Mouse (Mus musculus): ENCODE data around the gene Dnajc4. TPM values are rescaled to one million over a fixed set of nuclear protein-coding genes. Genes with fewer than 3 reads are reported as not detected.

The Dnajc4 gene
- polyA plus RNA-seq (2012; rRNA removed): 65.3 and 68.7 TPM in 2 replicates

DNA sequence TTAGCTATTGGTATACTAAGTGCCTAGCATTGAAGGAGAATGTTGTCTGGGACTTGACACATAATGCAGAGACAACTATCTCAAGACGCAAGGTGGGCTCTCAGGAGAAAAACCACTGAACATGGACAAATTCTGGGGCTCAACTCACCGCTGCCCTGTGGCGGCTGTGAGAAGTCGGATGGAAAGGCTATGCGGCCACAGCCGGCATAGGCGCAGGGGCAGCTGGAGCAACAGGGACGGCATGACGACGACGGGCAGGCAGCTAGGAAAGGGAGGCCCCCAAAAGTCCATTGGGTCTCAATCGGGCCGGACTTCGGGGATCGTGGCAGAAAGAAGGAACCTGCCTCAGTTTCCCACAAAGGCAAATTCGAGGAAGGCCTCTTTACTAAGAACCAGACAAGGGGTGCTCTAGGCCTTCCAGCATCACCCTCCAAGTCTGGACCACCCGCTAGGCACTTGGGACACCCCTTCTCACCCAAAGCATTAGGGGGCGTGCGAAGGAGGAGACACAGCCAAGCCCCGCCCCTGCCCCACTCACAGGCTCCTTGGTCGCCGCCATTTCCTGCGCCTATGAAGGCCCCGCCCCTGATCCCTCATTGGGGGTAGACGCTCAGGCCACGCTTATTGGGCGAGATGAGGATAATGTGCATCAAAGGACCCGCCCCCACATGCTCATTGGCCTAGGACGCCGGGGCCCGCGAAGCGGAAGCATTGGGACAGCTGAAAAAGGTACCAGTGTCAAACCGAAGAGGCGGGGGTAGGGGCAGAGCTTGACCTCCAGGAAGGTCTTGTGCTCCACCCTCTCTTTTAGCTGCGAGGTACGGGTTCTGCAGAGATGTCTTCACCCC is at the start of gene Dnajc4:
Dnajc4 (minus strand) TSS at position 562 of the 848 bp plus-strand sequence.
- DNase-seq (ENCODE audit: low read depth): peak; percentile 70

- DNase-seq (ENCODE audit: low read depth): no peak
Observed at GRCm38 (mm10) chr19:7041171-7041570, 48.8 kb upstream of the Dnajc4 start.

GRCm38 (mm10) chr19:7040637-7041130 is 48.3 kb upstream of the Dnajc4 start:
- no peak for DNase-seq (ENCODE audit: low read depth)

GRCm38 (mm10) chr19:7039841-7040636 is 47.7 kb upstream of the Dnajc4 start, which contains the start of gene Stip1:
Gene Stip1, minus strand, starts transcription at chr19:7039967.
- DNase-seq (ENCODE audit: low read depth): peak; percentile 100

GRCm38 (mm10) chr19:7039088-7039720 is 46.8 kb upstream of the Dnajc4 start:
- DNase-seq (ENCODE audit: low read depth): no peak

DNA sequence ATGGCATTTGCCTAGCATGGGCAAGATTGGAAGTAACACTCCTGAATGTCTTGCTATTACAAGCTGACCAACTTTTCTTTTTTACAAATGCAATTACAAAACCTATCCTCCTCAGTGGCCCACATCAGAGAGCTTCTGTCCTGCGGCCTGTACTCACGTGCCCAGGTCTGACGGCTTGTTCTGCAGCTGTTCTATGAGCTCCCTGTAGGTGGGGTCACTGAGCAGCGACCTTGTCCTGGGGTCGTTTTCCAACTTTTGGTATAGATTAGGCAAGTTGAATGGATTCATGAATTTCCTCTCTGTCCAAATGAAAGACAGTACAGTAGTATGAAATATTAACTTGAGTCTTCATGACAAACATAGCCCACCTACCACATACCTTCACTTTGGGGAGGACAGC is 41.6 kb upstream of the Dnajc4 start:
- no peak for DNase-seq (ENCODE audit: low read depth)

DNA sequence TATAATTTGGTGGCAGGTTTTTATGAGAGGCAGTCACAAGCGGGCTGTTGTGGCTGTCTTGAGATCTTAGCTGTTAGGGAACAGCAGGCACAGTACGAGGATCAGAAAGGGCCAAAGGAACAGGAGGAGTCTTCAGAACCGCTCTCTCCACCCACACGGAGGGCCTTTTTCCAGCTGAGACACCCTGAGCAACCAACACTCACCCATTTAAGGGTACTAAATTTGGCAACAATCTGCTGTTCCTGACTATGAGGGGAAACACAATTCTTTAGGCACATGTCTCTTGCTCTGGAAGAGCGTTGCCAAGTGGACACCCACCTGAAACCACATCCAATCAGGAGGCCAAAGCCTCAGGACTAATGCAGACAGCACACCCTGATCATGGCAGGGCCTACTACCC is 37.2 kb upstream of the Dnajc4 start:
- DNase-seq (ENCODE audit: low read depth): no peak

GRCm38 (mm10) chr19:7020224-7020641 is 27.9 kb upstream of the Dnajc4 start:
- no peak for DNase-seq (ENCODE audit: low read depth)

GRCm38 (mm10) chr19:7019191-7019590 is 26.8 kb upstream of the Dnajc4 start, which contains the start of gene Fermt3:
Gene Fermt3, minus strand, starts transcription at chr19:7019469.
- DNase-seq (ENCODE audit: low read depth): no peak

GRCm38 (mm10) chr19:7018546-7018945 is 26.2 kb upstream of the Dnajc4 start:
- no peak for DNase-seq (ENCODE audit: low read depth)

GRCm38 (mm10) chr19:7017541-7018457 is 25.4 kb upstream of the Dnajc4 start:
- no peak for DNase-seq (ENCODE audit: low read depth)

- no peak for DNase-seq (ENCODE audit: low read depth)
Observed at GRCm38 (mm10) chr19:7014481-7015135, 22.2 kb upstream of the Dnajc4 start.

DNA sequence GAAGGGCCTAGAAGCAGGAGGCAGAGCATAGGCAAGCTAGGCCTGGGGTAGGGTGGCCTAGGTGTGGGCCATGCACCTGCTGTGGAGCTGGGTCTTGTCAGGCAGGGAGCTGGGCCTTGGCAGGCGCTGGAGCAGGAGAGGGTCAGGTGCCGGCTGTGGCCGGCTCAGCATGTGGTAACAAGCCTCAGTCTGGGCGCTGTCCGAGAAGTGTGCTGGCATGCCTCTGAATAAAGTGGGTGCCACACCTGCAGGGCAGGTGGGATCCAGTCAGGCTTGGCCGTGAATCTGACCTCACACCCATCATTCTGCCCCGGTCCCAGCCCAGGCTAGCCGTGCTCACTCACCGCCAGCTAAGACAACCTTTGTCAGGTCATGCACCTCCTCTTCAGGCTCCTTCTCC is 21.6 kb upstream of the Dnajc4 start:
- no peak for DNase-seq (ENCODE audit: low read depth)

GRCm38 (mm10) chr19:7012426-7012825 is 20.1 kb upstream of the Dnajc4 start:
- no peak for DNase-seq (ENCODE audit: low read depth)

DNA sequence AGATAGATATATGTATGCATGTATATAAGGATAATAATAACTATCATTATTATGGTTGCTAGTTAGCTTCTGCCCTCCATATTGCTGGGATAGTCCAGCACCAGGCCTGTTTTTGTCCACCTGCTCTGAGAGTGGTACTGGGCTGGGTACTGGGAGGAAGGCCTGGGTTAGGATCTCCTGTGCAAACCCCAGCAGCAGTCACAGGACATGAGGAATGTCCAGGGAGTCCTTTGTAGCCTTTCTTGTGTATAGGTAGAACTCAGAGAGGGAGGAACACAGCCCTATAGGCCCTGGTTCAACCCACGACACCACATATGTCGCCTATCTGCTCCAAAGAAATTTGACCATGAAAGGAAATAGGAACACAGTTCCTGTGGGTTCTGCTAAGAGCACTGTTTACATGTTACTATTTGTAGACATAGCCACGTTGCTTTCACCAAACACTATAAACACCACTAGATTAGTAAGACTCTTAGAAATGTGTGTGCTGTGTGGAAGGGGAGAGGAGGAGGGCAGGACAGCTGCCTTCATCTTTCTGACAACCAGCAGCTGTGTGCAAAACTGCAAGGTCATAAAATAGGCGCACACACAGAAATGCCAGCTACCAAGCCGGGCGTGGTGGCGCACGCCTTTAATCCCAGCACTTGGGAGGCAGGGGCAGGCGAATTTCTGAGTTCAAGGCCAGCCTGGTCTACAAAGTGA is 14.7 kb upstream of the Dnajc4 start:
- DNase-seq (ENCODE audit: low read depth): no peak

- DNase-seq (ENCODE audit: low read depth): no peak
Observed at GRCm38 (mm10) chr19:6999360-7000063, 7.1 kb upstream of the Dnajc4 start.

- DNase-seq (ENCODE audit: low read depth): no peak
Observed at GRCm38 (mm10) chr19:6997721-6998290, 5.4 kb upstream of the Dnajc4 start.

- no peak for DNase-seq (ENCODE audit: low read depth)
Observed at GRCm38 (mm10) chr19:6996006-6996405, 3.6 kb upstream of the Dnajc4 start, which contains the start of the genes Nudt22 and Trpt1. Gene Nudt22, minus strand, starts transcription at chr19:6996117. Gene Trpt1, plus strand, starts transcription at chr19:6996131.
